Mouse (Mus musculus): ENCODE data around the gene Chchd6. TPM values are rescaled to one million over a fixed set of nuclear protein-coding genes. Genes with fewer than 3 reads are reported as not detected.

The Chchd6 gene
- total and polyA plus RNA-seq, 3 experiments, result 49.5 to 74.7 TPM; not detected in 1

- Histone ChIP-seq H3K9ac (ENCODE audit: control insufficient read depth, low read depth, low read length, poor library complexity, severe bottlenecking) (no peak overlapping the region), H3K4me1 (ENCODE audit: control insufficient read depth in 1 of 2, insufficient read depth in 2 of 2, low read length in 2 of 2) (peaks cover 0 to 34% of the 10 kb centered on the region in 2 experiments), H3K36me3 (ENCODE audit: control insufficient read depth in 1 of 2, insufficient read depth in 2 of 2, low read length in 2 of 2) (peaks cover 0 to 9% of the 10 kb centered on the region in 2 experiments; a peak in 1 of 4 replicates), H3K9me3 (replicated peaks; ENCODE audit: insufficient read depth, low read length) (no peaks in the 10 kb centered on the region), H3K79me2 (ENCODE audit: control insufficient read depth, insufficient read depth, low read length, poor library complexity) (peaks cover 16% of the 10 kb centered on the region), H3K27me3 (ENCODE audit: control insufficient read depth in 1 of 2, insufficient read depth in 2 of 2, low read length in 2 of 2) (no peaks in the 10 kb centered on the region), H3K27ac (ENCODE audit: control insufficient read depth, low read depth, low read length) (no peak overlapping the region), H3K4me3 (ENCODE audit: control insufficient read depth in 1 of 2, insufficient read depth in 1 of 2, low read depth in 2 of 2, low read length in 2 of 2) (no peak overlapping the region)
- TF ChIP-seq USF1 (IDR thresholded peaks at IDR 0.05; ENCODE audit: low read depth, low read length) (no peak), ZMIZ1 (IDR thresholded peaks at IDR 0.05; ENCODE audit: low read depth, low read length) (no peak), MYC (IDR thresholded peaks at IDR 0.05; ENCODE audit: low read depth, low read length) (no peak), TBP (IDR thresholded peaks at IDR 0.05; ENCODE audit: low read depth, low read length) (no peak), SIN3A (IDR thresholded peaks at IDR 0.05; ENCODE audit: low read length) (no peak), ETS1 (IDR thresholded peaks at IDR 0.05; ENCODE audit: low read depth, low read length) (no peak), TCF12 (IDR thresholded peaks at IDR 0.05; ENCODE audit: low read depth, low read length) (no peak), RCOR1 (IDR thresholded peaks at IDR 0.05; ENCODE audit: low read depth, low read length) (no peak), SMC3 (IDR thresholded peaks at IDR 0.05; ENCODE audit: low read depth, low read length) (no peak), POLR2A (IDR thresholded peaks at IDR 0.05; ENCODE audit: control insufficient read depth in 1 of 2, insufficient read depth in 1 of 2, low read depth in 1 of 2, low read length in 2 of 2, poor library complexity in 1 of 2) (no peak), NRF1 (IDR thresholded peaks at IDR 0.05; ENCODE audit: insufficient read depth, low read depth, low read length, poor library complexity, severe bottlenecking) (no peak), UBTF (IDR thresholded peaks at IDR 0.05; ENCODE audit: borderline replicate concordance, insufficient read depth, low read depth, low read length) (no peak), ELF1 (IDR thresholded peaks at IDR 0.05; ENCODE audit: low read depth, low read length) (no peak), CHD1 (IDR thresholded peaks at IDR 0.05; ENCODE audit: low read depth, low read length) (no peak), CHD2 (IDR thresholded peaks at IDR 0.05; ENCODE audit: low read length) (no peak)
- no peak for DNase-seq (ENCODE audit: low read depth, low spot score)
These were observed 232.4 kb downstream of the Chchd6 start for GRCm38 (mm10) chr6:89363107-89363451.

- Histone ChIP-seq H3K27ac (ENCODE audit: control insufficient read depth, low read depth, low read length) (no peak within 1 kb of the TSS), H3K36me3 (ENCODE audit: control insufficient read depth in 1 of 2, insufficient read depth in 2 of 2, low read length in 2 of 2) (peaks cover 0 to 9% of the 10 kb centered on the region in 2 experiments; a peak in 1 of 4 replicates), H3K4me1 (ENCODE audit: control insufficient read depth in 1 of 2, insufficient read depth in 2 of 2, low read length in 2 of 2) (peaks cover 0 to 34% of the 10 kb centered on the region in 2 experiments), H3K27me3 (ENCODE audit: control insufficient read depth in 1 of 2, insufficient read depth in 2 of 2, low read length in 2 of 2) (no peaks in the 10 kb centered on the region), H3K9ac (ENCODE audit: control insufficient read depth, low read depth, low read length, poor library complexity, severe bottlenecking) (peak within 1 kb of the TSS; percentile 89), H3K9me3 (replicated peaks; ENCODE audit: insufficient read depth, low read length) (no peaks in the 10 kb centered on the region), H3K4me3 (ENCODE audit: control insufficient read depth in 1 of 2, insufficient read depth in 1 of 2, low read depth in 2 of 2, low read length in 2 of 2) (peak within 1 kb of the TSS; percentile 73 to 97), H3K79me2 (ENCODE audit: control insufficient read depth, insufficient read depth, low read length, poor library complexity) (peaks cover 16% of the 10 kb centered on the region)
- DNase-seq (ENCODE audit: low read depth, low spot score), result peak; percentile 52
- peak; percentile 51 for TF ChIP-seq RAD21 (IDR thresholded peaks at IDR 0.05; ENCODE audit: low read depth, low read length)
- no peak for TF ChIP-seq USF2 (IDR thresholded peaks at IDR 0.05; ENCODE audit: borderline replicate concordance in 1 of 2, insufficient read depth in 1 of 2, low read depth in 1 of 2, low read length in 2 of 2)
- TF ChIP-seq EP300 (IDR thresholded peaks at IDR 0.05; ENCODE audit: low read depth in 1 of 2, low read length in 2 of 2), result no peak
- TF ChIP-seq GATA1 (IDR thresholded peaks at IDR 0.05; ENCODE audit: low read depth, low read length), result no peak
- no peak for TF ChIP-seq MYC (IDR thresholded peaks at IDR 0.05; ENCODE audit: low read depth, low read length)
- no peak for TF ChIP-seq POLR2AphosphoS5 (IDR thresholded peaks at IDR 0.05; ENCODE audit: borderline replicate concordance, low read depth, low read length)
- TF ChIP-seq RCOR1 (IDR thresholded peaks at IDR 0.05; ENCODE audit: low read depth, low read length), result no peak
- no peak for TF ChIP-seq MYB (IDR thresholded peaks at IDR 0.05; ENCODE audit: low read depth, low read length)
- no peak for TF ChIP-seq CHD2 (IDR thresholded peaks at IDR 0.05; ENCODE audit: low read length)
- TF ChIP-seq POLR2AphosphoS2 (IDR thresholded peaks at IDR 0.05; ENCODE audit: low read length), result no peak
- TF ChIP-seq GABPA (IDR thresholded peaks at IDR 0.05; ENCODE audit: low read depth, low read length), result no peak
- TF ChIP-seq TBP (IDR thresholded peaks at IDR 0.05; ENCODE audit: low read depth, low read length), result no peak
- peak; percentile 65 for TF ChIP-seq ZC3H11A (IDR thresholded peaks at IDR 0.05; ENCODE audit: low read depth, low read length)
- TF ChIP-seq CTCF (IDR thresholded peaks at IDR 0.05 in 2 of 3, conservative IDR thresholded peaks at IDR 0.05 in 1 of 3; ENCODE audit: control insufficient read depth in 1 of 3, insufficient read depth in 1 of 3, low read depth in 2 of 3, low read length in 3 of 3, poor library complexity in 1 of 3, severe bottlenecking in 1 of 3), result peak in 2 of 3 experiments; percentile 53 to 89; a peak in 4 of 6 replicates
- peak; percentile 6 for TF ChIP-seq TCF12 (IDR thresholded peaks at IDR 0.05; ENCODE audit: low read depth, low read length)
- no peak for TF ChIP-seq MEF2A (IDR thresholded peaks at IDR 0.05; ENCODE audit: extremely low read depth, insufficient replicate concordance, low read depth, low read length, poor library complexity, severe bottlenecking)
- no peak for TF ChIP-seq UBTF (IDR thresholded peaks at IDR 0.05; ENCODE audit: borderline replicate concordance, insufficient read depth, low read depth, low read length)
- TF ChIP-seq NELFE (IDR thresholded peaks at IDR 0.05; ENCODE audit: low read depth, low read length), result peak; percentile 58
- TF ChIP-seq SIN3A (IDR thresholded peaks at IDR 0.05; ENCODE audit: low read length), result no peak
- no peak for TF ChIP-seq ZKSCAN1 (IDR thresholded peaks at IDR 0.05; ENCODE audit: low read depth, low read length)
- peak; percentile 47; the same call in 1 of the 2 replicates for TF ChIP-seq ZMIZ1 (IDR thresholded peaks at IDR 0.05; ENCODE audit: low read depth, low read length)
These were observed 233.0 kb downstream of the Chchd6 start, which contains the start of gene Plxna1 for GRCm38 (mm10) chr6:89362281-89363106. Gene Plxna1 (minus strand): TSS chr6:89362620.

All from MEL (cell line).